Comparison of ENCODE assay signal across 9 mouse cellular contexts in genomic region chr14:72300026-72300425, GRCm38 (mm10).
DNase-seq lines count a peak whose midpoint lies in the region; ATAC-seq and TF ChIP-seq lines count a peak whose summit lies in the region.
"Had no signal": no experiment of that assay in that cellular context is flagged by ENCODE, and none has a peak within 500 bp of the region (broad histone marks: within the 10 kb centered on the region; RNA-seq: fewer than 3 reads in every experiment).

No protein-coding gene starts in this region.

- H3K79me2 ChIP-seq in liver, adult 2 months (ENCODE audit: control insufficient read depth, insufficient read depth, low read length), result no peaks in the 10 kb centered on the region

- WGBS in liver, adult 2 months, result 72% methylated on average over 1 of the region's 1 CpGs
- WGBS in liver, embryonic 12.5 days (ENCODE audit: insufficient replicate concordance), result 47% methylated on average over 1 of the region's 1 CpGs

- no peaks in the 10 kb centered on the region for H3K27me3 ChIP-seq in liver, adult 2 months (ENCODE audit: control insufficient read depth, insufficient read depth, low read length)
- no peaks in the 10 kb centered on the region for H3K27me3 ChIP-seq in liver, embryonic 12.5 days (replicated peaks)

- DNase-seq in cerebellum, adult 8-10 months, result peak; percentile 15
- no peak for DNase-seq in cerebellum, adult 11 months
- peak; percentile 43 for DNase-seq in liver, adult 2 months (ENCODE audit: extremely low read depth, low read depth, low spot score)
- peak; percentile 72 for DNase-seq in brain, adult 2 months (ENCODE audit: low read depth, low spot score)
- DNase-seq in frontal cortex, postnatal 25 days (ENCODE audit: low spot score in 2 of 2), result peak; percentile 29 to 51
- DNase-seq in lung, adult 18-20 months, result peak; percentile 27 to 33
- peak; percentile 37 for DNase-seq in thymus, postnatal 14 days

- H3K36me3 ChIP-seq in liver, adult 2 months (ENCODE audit: control insufficient read depth, insufficient read depth, low read length), result no peaks in the 10 kb centered on the region
- no peaks in the 10 kb centered on the region for H3K36me3 ChIP-seq in liver, embryonic 12.5 days
- H3K36me3 ChIP-seq: G1E had no signal

- peak; percentile 47 for TF ChIP-seq CTCF in liver, adult 2 months (IDR thresholded peaks at IDR 0.05; ENCODE audit: low read depth, low read length)

- H3K4me3 ChIP-seq in liver, adult 2 months (ENCODE audit: insufficient read depth, low read depth, low read length), result no peak overlapping the region
- H3K4me3 ChIP-seq in liver, embryonic 12.5 days, result no peak overlapping the region

- no peak overlapping the region for H3K9ac ChIP-seq in liver, adult 2 months (ENCODE audit: low read depth, low read length)
- H3K9ac ChIP-seq in liver, embryonic 12.5 days, result no peak overlapping the region

- no peaks in the 10 kb centered on the region for H3K4me1 ChIP-seq in liver, adult 2 months (ENCODE audit: control insufficient read depth, insufficient read depth, low read length)
- H3K4me1 ChIP-seq in liver, embryonic 12.5 days, result no peaks in the 10 kb centered on the region

- no peak for ATAC-seq in liver, embryonic 12.5 days

- no peak overlapping the region for H3K27ac ChIP-seq in liver, adult 2 months (replicated peaks; ENCODE audit: insufficient read depth, low read depth, low read length)
- H3K27ac ChIP-seq in liver, embryonic 12.5 days, result no peak overlapping the region

- H3K9me3 ChIP-seq in liver, embryonic 12.5 days (replicated peaks), result no peaks in the 10 kb centered on the region

- no peak overlapping the region for H3K4me2 ChIP-seq in liver, embryonic 12.5 days

- TF ChIP-seq POLR2A in liver, adult 2 months (IDR thresholded peaks at IDR 0.05; ENCODE audit: extremely low read depth, insufficient read depth, low read length), result no peak
